Mouse (Mus musculus): ENCODE results near the gene Olfr727.

Gene Olfr727

DNA sequence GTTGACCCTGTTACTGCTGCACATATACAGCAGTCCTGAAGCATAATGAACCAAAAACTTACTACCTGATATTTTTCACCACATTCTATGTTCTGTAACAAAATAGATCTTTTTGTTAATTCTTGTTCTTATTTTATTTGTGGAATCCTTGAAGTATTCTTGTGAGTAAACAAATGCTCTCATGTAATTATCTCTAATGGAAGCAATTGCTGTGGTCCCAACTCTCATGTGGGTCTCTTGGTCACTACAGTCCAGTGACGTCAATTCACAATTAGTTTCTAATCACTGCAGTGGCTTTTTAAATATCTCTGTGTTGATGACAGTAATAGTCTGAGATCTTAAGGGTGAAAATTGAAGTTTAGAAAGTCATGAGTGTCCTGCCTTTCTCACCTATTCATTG is at the start of gene Olfr727:
Olfr727 (plus strand) TSS at position 301 of the 400 bp plus-strand sequence.
- no peak for DNase-seq

DNA sequence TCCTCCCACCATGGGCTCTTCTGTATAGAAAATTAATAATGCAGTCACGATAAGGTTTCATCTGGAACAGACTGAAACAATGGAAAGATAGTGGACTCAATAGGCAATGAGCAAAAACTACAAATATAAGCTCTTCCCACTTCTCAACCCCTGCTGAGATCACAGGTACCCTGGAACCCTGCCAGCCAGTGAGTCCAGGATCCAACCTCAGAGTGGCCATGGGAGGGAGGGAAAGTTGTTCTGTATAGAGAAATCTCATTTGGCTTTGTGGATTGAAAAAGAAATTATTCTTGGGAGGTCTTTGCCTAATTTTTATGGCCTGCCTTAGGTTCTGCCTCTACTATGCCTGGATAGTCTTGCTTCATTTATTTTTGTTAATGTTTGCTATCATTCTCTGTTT is 32.1 kb upstream of the Olfr727 start, which contains the start of gene Olfr726:
Olfr726 (minus strand) TSS at position 101 of the 400 bp plus-strand sequence.
- no peak for DNase-seq

GRCm38 (mm10) chr14:50142580-50142979 is 19.6 kb downstream of the Olfr727 start, which contains the start of gene Olfr728:
Gene Olfr728 (minus strand): TSS chr14:50142680.
- no peak for DNase-seq

GRCm38 (mm10) chr14:50152810-50153209 is 29.8 kb downstream of the Olfr727 start, which contains the start of gene Olfr729:
Gene Olfr729 (minus strand): TSS chr14:50152910.
- DNase-seq: no peak
